Comparison of ENCODE assay signal across 28 mouse cellular contexts in genomic region chr14:87344540-87344939, GRCm38 (mm10).
"Had no signal": no experiment of that assay in that cellular context is flagged by ENCODE, and none has a peak within 500 bp of the region (broad histone marks: within the 10 kb centered on the region; RNA-seq: fewer than 3 reads in every experiment).

No protein-coding gene starts in this region.

- DNase-seq: gastrocnemius, postnatal 10 days; gastrocnemius, postnatal 25 days; heart, adult 18-20 months; heart, postnatal 10 days; heart, postnatal 4 days; kidney, adult 18-20 months; kidney, adult 8-10 months; kidney, postnatal 10 days; kidney, postnatal 25 days; kidney, postnatal 4 days; liver; liver, embryonic 13.5 days; liver, postnatal 0 days had no signal

- ATAC-seq: hindbrain, embryonic 16.5 days; inflammation-experienced regulatory T-cells, adult 6 months; intestine, embryonic 15.5 days; intestine, postnatal 0 days; liver, postnatal 0 days had no signal

- H3K4me1 ChIP-seq: heart, embryonic 10.5 days; heart, embryonic 12.5 days; hindbrain, embryonic 10.5 days; hindbrain, embryonic 12.5 days; intestine, embryonic 15.5 days; limb, embryonic 10.5 days; limb, embryonic 12.5 days; liver, embryonic 13.5 days; liver, embryonic 15.5 days had no signal

- H3K4me3 ChIP-seq: heart, embryonic 10.5 days; heart, embryonic 12.5 days; hindbrain, embryonic 10.5 days; hindbrain, embryonic 12.5 days; intestine, embryonic 15.5 days; layer of hippocampus, adult 2 months; left cerebral cortex, adult 2 months; limb, embryonic 10.5 days; limb, embryonic 12.5 days; liver, embryonic 13.5 days; liver, embryonic 15.5 days had no signal

- H3K9me3 ChIP-seq: heart, embryonic 10.5 days; heart, embryonic 12.5 days; hindbrain, embryonic 10.5 days; hindbrain, embryonic 12.5 days; intestine, embryonic 15.5 days; limb, embryonic 10.5 days; limb, embryonic 12.5 days; liver, embryonic 13.5 days; liver, embryonic 15.5 days had no signal

- H3K27ac ChIP-seq: heart, embryonic 10.5 days; hindbrain, embryonic 10.5 days; hindbrain, embryonic 12.5 days; hindbrain, embryonic 14.5 days; intestine, embryonic 15.5 days; layer of hippocampus, adult 2 months; left cerebral cortex, adult 2 months; limb, embryonic 10.5 days; limb, embryonic 12.5 days; liver, embryonic 13.5 days; liver, embryonic 15.5 days had no signal

- H3K4me2 ChIP-seq: heart, embryonic 12.5 days; hindbrain, embryonic 12.5 days; hindbrain, embryonic 14.5 days; intestine, embryonic 15.5 days; limb, embryonic 12.5 days; liver, embryonic 11.5 days; liver, embryonic 13.5 days; liver, embryonic 15.5 days had no signal

- H3K27me3 ChIP-seq: heart, embryonic 12.5 days; hindbrain, embryonic 12.5 days; intestine, embryonic 15.5 days; limb, embryonic 12.5 days; liver, embryonic 13.5 days; liver, embryonic 15.5 days had no signal

- H3K9ac ChIP-seq: heart, embryonic 12.5 days; hindbrain, embryonic 12.5 days; hindbrain, embryonic 14.5 days; intestine, embryonic 15.5 days; limb, embryonic 12.5 days; liver, embryonic 13.5 days; liver, embryonic 15.5 days; liver, postnatal 0 days had no signal

- H3K36me3 ChIP-seq: heart, embryonic 10.5 days; heart, embryonic 12.5 days; hindbrain, embryonic 10.5 days; hindbrain, embryonic 12.5 days; intestine, embryonic 15.5 days; limb, embryonic 10.5 days; limb, embryonic 12.5 days; liver, embryonic 13.5 days; liver, embryonic 15.5 days had no signal
